Mouse (Mus musculus) midbrain, embryonic 16.5 days (tissue): Measurements from ENCODE around the gene Ryr1. TPM values are rescaled to one million over a fixed set of nuclear protein-coding genes. Genes with fewer than 3 reads are reported as not detected.
A peak's percentile ranks its signal among the peaks of the same experiment; 100 is the strongest.

ENCODE experiments used
- ATAC-seq: fragments of 200-750 bp; cut with Nextera tagmentation; 2 replicates; pipeline ENCODE4 v1.8.0; 2017; ENCODE audit warnings: moderate TSS enrichment
- H3K27ac ChIP-seq: fragments of 300-500 bp; sonication (generic); 2 replicates; pipeline ENCODE4 v1.5.1; 2014; ENCODE audit warnings: mild to moderate bottlenecking, low read length, mixed read lengths
- H3K27me3 ChIP-seq: fragments of 300-500 bp; sonication (generic); 2 replicates; pipeline ENCODE4 v1.6.1; 2014; ENCODE audit warnings: low read depth, low read length, mixed read lengths; ENCODE audit not compliant: control insufficient read depth, insufficient read depth
- H3K36me3 ChIP-seq: fragments of 300-500 bp; sonication (generic); 2 replicates; pipeline ENCODE4 v1.6.1; 2014; ENCODE audit warnings: mild to moderate bottlenecking, low read length, moderate library complexity, mixed read lengths; ENCODE audit not compliant: control insufficient read depth, insufficient read depth
- H3K4me1 ChIP-seq: fragments of 300-500 bp; sonication (generic); 2 replicates; pipeline ENCODE4 v1.6.1; 2014; ENCODE audit warnings: mild to moderate bottlenecking, low read length, mixed read lengths; ENCODE audit not compliant: control insufficient read depth, insufficient read depth
- H3K4me2 ChIP-seq: fragments of 300-500 bp; sonication (generic); 2 replicates; pipeline ENCODE4 v1.6.1; 2014; ENCODE audit warnings: mild to moderate bottlenecking, low read length, mixed read lengths
- H3K4me3 ChIP-seq: fragments of 300-500 bp; sonication (generic); 2 replicates; pipeline ENCODE4 v1.5.1; 2014; ENCODE audit warnings: low read depth, mild to moderate bottlenecking, low read length, moderate library complexity, mixed read lengths
- H3K9ac ChIP-seq: fragments of 300-500 bp; sonication (generic); 2 replicates; pipeline ENCODE4 v1.6.1; 2014; ENCODE audit warnings: low read depth, low read length, mixed read lengths
- H3K9me3 ChIP-seq: fragments of 300-500 bp; sonication (generic); replicated peaks from 2 replicates; pipeline ENCODE4 v1.6.1; 2014; ENCODE audit warnings: mild to moderate bottlenecking, low read length, mixed read lengths; ENCODE audit not compliant: control insufficient read depth, poor library complexity, severe bottlenecking
- WGBS: fragments of 180-500 bp; shearing (Covaris S2); extraction: QIAGEN DNeasy Blood & Tissue Kit; methylation state at CpG from one replicate; pipeline ENCODE4 v1.1.7; 2014; 5-methylcytosine and 5-hydroxymethylcytosine counted together
- polyA plus RNA-seq: library from polyadenylated mRNA; unstranded; fragments of >200 nt; fragmentation: Nextera tagmentation; extraction: Ambion mirVana; gene quantifications from 2 replicates; pipeline ENCODE4 v1.2.1, GENCODE M21; 2015

Ryr1 gene
- polyA plus RNA-seq, 1 experiment from 2014 or later: 14.4 TPM

DNA sequence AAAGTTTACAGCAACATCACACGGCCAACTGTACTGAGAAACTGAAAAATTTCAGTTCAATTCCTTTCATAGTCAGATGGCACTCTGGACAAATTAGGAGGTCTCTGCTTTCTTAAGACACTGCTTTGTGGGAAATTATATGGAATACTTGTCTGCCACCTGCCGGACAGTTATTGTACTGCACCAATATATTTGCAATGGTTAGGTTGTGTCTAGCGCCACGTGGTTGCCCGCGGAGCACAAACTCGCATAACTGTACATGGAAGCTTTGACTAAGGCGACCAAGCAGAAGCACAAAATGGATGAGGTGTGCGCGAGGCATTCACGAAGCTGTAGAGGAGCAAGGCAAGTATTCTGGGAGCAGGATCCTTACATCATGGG lies 85.4 kb downstream of the Ryr1 start:
- WGBS: 2% methylated on average over 11 of the region's 11 CpGs
- H3K36me3 ChIP-seq: no peaks in the 10 kb centered on the region
- peak overlapping the region; percentile 38 for H3K4me3 ChIP-seq
- peak overlapping the region; percentile 74 for H3K4me2 ChIP-seq
- H3K27me3 ChIP-seq: no peaks in the 10 kb centered on the region
- H3K27ac ChIP-seq: 0 out of 2 replicates have a peak overlapping the region, but pooled peaks have one; percentile 6
- peak overlapping the region; percentile 58; the same call in 1 of the 2 replicates for H3K9ac ChIP-seq
- ATAC-seq: peak; percentile 67
- H3K4me1 ChIP-seq: peaks cover 8% of the 10 kb centered on the region
- no peaks in the 10 kb centered on the region for H3K9me3 ChIP-seq

DNA sequence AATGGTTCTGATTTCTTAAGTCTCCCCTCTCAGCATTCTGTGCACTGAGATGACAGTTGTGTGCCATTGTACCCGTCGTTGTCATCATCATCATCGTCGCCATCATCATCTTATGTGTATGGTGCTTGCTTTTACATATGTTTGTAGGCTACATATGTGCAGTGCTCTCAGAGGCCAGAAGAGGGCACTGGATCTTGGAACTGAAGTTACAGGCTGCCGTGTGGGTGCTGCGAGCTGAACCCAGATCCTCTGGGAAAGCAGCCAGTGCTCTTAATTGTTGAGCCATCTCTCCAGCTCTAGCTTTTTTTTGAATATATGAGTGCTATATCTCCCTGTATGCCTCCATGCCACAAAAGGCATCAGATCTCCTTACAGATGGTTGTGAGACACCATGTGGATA lies 87.7 kb downstream of the Ryr1 start:
- Histone ChIP-seq H3K4me3 (no peak overlapping the region), H3K4me1 (peaks cover 8% of the 10 kb centered on the region), H3K27me3 (no peaks in the 10 kb centered on the region), H3K9me3 (no peaks in the 10 kb centered on the region), H3K9ac (no peak overlapping the region), H3K4me2 (no peak overlapping the region), H3K27ac (no peak overlapping the region), H3K36me3 (no peaks in the 10 kb centered on the region)
- 85% methylated on average over 6 of the region's 6 CpGs for WGBS
- ATAC-seq: no peak

GRCm38 (mm10) chr7:29032685-29033084 lies 92.3 kb downstream of the Ryr1 start:
- 92% methylated on average over 5 of the region's 5 CpGs for WGBS
- Histone ChIP-seq H3K4me1 (no peaks in the 10 kb centered on the region), H3K36me3 (no peaks in the 10 kb centered on the region), H3K9me3 (no peaks in the 10 kb centered on the region), H3K9ac (no peak overlapping the region), H3K4me2 (no peak overlapping the region), H3K27ac (no peak overlapping the region), H3K4me3 (no peak overlapping the region), H3K27me3 (no peaks in the 10 kb centered on the region)
- ATAC-seq: no peak

DNA sequence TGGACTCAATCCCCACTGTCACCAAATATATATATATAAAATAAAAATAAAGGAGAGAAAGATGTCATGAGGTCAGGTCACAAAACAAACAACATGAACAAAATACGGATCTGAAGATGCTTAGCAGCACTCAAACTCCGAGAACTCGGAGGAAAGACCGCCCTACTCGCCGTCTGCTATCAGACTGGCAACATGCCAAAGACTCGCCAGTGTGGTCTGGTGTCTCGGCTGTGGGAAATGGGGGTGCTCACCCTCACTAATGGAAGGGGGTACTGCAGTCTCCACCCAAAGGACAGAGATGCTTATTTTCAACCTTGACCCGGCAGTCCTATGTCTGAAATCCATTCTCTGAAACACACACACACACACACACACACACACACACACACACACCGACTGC lies 93.3 kb downstream of the Ryr1 start:
- Histone ChIP-seq H3K4me1 (no peaks in the 10 kb centered on the region), H3K27ac (no peak overlapping the region), H3K9ac (no peak overlapping the region), H3K36me3 (no peaks in the 10 kb centered on the region), H3K4me3 (no peak overlapping the region), H3K27me3 (no peaks in the 10 kb centered on the region), H3K4me2 (no peak overlapping the region), H3K9me3 (no peaks in the 10 kb centered on the region)
- 79% methylated on average over 10 of the region's 10 CpGs for WGBS
- no peak for ATAC-seq

- Histone ChIP-seq H3K9me3 (no peaks in the 10 kb centered on the region), H3K27me3 (no peaks in the 10 kb centered on the region), H3K27ac (no peak overlapping the region), H3K4me3 (no peak overlapping the region), H3K9ac (no peak overlapping the region), H3K4me1 (no peaks in the 10 kb centered on the region), H3K36me3 (no peaks in the 10 kb centered on the region), H3K4me2 (no peak overlapping the region)
- WGBS: 91% methylated on average over 14 of the region's 14 CpGs
- ATAC-seq: no peak
Measured at GRCm38 (mm10) chr7:29029690-29030656, 95.0 kb downstream of the Ryr1 start.

DNA sequence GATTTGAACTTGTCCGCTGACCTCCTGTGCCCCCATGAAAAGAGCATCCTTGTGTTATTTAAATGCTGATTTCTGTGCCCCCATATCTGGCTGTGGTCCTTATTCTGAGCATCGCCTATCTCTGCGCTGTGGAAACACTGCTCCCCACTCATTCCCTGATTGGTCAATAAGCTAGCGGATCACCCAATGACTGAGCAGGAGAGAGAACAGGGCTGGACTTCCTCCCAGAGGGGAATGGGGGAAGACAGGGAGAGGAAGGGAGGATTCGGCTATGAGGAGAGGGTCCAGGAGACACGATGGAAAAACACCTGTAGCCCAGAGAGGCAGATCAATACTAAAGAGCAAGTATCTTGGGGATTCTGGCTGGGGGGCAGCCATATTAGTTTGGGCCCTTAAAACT lies 96.2 kb downstream of the Ryr1 start:
- no peak overlapping the region for H3K27ac ChIP-seq
- H3K4me1 ChIP-seq: no peaks in the 10 kb centered on the region
- no peaks in the 10 kb centered on the region for H3K36me3 ChIP-seq
- no peaks in the 10 kb centered on the region for H3K9me3 ChIP-seq
- H3K27me3 ChIP-seq: no peaks in the 10 kb centered on the region
- H3K4me3 ChIP-seq: no peak overlapping the region
- WGBS: 83% methylated on average over 6 of the region's 6 CpGs
- H3K4me2 ChIP-seq: no peak overlapping the region
- ATAC-seq: no peak
- no peak overlapping the region for H3K9ac ChIP-seq

DNA sequence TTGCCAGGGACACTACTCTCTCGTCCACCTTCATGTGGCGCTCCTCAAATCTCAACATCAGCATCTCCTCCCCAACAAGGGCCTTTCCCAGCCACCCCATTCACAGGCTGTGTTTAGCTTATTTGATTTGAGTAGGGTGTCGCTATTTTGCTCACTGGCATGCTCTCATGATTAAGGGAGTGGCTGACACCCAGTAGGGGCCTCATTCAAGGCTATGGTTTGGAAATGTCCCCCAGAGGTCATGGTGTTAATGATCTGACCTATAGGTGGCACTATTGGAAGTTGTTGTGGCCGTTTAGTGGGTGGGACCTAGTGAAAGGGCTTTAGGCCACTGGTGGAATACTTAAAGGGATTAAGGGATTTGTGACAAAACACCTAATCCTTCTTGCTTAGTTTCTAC lies 98.2 kb downstream of the Ryr1 start:
- H3K4me3 ChIP-seq: no peak overlapping the region
- no peaks in the 10 kb centered on the region for H3K36me3 ChIP-seq
- H3K4me1 ChIP-seq: no peaks in the 10 kb centered on the region
- no peak overlapping the region for H3K4me2 ChIP-seq
- no peak overlapping the region for H3K9ac ChIP-seq
- ATAC-seq: no peak
- no peaks in the 10 kb centered on the region for H3K9me3 ChIP-seq
- H3K27ac ChIP-seq: no peak overlapping the region
- WGBS: 72% methylated on average over 4 of the region's 4 CpGs
- no peaks in the 10 kb centered on the region for H3K27me3 ChIP-seq

GRCm38 (mm10) chr7:29026195-29026594 lies 98.8 kb downstream of the Ryr1 start:
- no peaks in the 10 kb centered on the region for H3K4me1 ChIP-seq
- H3K9ac ChIP-seq: no peak overlapping the region
- H3K27ac ChIP-seq: no peak overlapping the region
- H3K4me3 ChIP-seq: no peak overlapping the region
- no peak for ATAC-seq
- H3K4me2 ChIP-seq: no peak overlapping the region
- no peaks in the 10 kb centered on the region for H3K27me3 ChIP-seq
- no peaks in the 10 kb centered on the region for H3K36me3 ChIP-seq
- WGBS: 93% methylated on average over 5 of the region's 5 CpGs
- H3K9me3 ChIP-seq: no peaks in the 10 kb centered on the region

GRCm38 (mm10) chr7:29025566-29025965 lies 99.4 kb downstream of the Ryr1 start:
- H3K27me3 ChIP-seq: peaks cover 4% of the 10 kb centered on the region
- no peak overlapping the region for H3K4me3 ChIP-seq
- H3K4me2 ChIP-seq: no peak overlapping the region
- H3K36me3 ChIP-seq: no peaks in the 10 kb centered on the region
- H3K9me3 ChIP-seq: no peaks in the 10 kb centered on the region
- WGBS: 82% methylated on average over 7 of the region's 7 CpGs
- H3K27ac ChIP-seq: no peak overlapping the region
- ATAC-seq: no peak
- H3K4me1 ChIP-seq: no peaks in the 10 kb centered on the region
- no peak overlapping the region for H3K9ac ChIP-seq
